Mouse (Mus musculus) ES-E14 (cell line): ENCODE data around the gene Raver1. TPM values are rescaled to one million over a fixed set of nuclear protein-coding genes. Genes with fewer than 3 reads are reported as not detected.
A peak's percentile ranks its signal among the peaks of the same experiment; 100 is the strongest.

Experiments
- DNase-seq: peaks from one replicate; pipeline ENCODE4 v3.0.0-alpha.2; 2013; ENCODE audit warnings: low read depth, low spot score
- H3K27ac ChIP-seq: 2 replicates; pipeline ENCODE4 v1.5.1; 2012; ENCODE audit warnings: low read depth, mild to moderate bottlenecking, low read length, moderate library complexity, mixed read lengths; ENCODE audit not compliant: poor library complexity, insufficient read depth, severe bottlenecking
- H3K36me3 ChIP-seq: 2 replicates; pipeline ENCODE4 v1.6.1; 2012; ENCODE audit warnings: mild to moderate bottlenecking, low read length, moderate library complexity, mixed read lengths; ENCODE audit not compliant: control insufficient read depth, poor library complexity, insufficient read depth, severe bottlenecking
- H3K4me1 ChIP-seq, 2 experiments: fragments of 150-350 bp in 1 of 2; sonication (generic) in 1 of 2; 2 replicates each; pipeline ENCODE4 v1.6.1; 2012; ENCODE audit warnings: low read length in 2 of 2, mild to moderate bottlenecking in 1 of 2, mixed read lengths in 1 of 2; ENCODE audit not compliant: control insufficient read depth in 2 of 2, insufficient read depth in 2 of 2, poor library complexity in 1 of 2
- H3K4me3 ChIP-seq, 2 experiments: fragments of 150-350 bp in 1 of 2; sonication (generic) in 1 of 2; 2 replicates each; pipeline ENCODE4 v1.5.1; 2012; ENCODE audit warnings: low read length in 2 of 2, low read depth in 1 of 2, mild to moderate bottlenecking in 1 of 2, mixed read lengths in 1 of 2; ENCODE audit not compliant: insufficient read depth in 1 of 2, poor library complexity in 1 of 2, severe bottlenecking in 1 of 2
- H3K9ac ChIP-seq: 2 replicates; pipeline ENCODE4 v1.6.1; 2012; ENCODE audit warnings: low read depth, mild to moderate bottlenecking, low read length, mixed read lengths; ENCODE audit not compliant: poor library complexity, insufficient read depth, severe bottlenecking
- H3K9me3 ChIP-seq: fragments of 150-350 bp; sonication (generic); 2 replicates; pipeline ENCODE4 v1.6.1; 2012; ENCODE audit warnings: low read depth, mild to moderate bottlenecking, low read length; ENCODE audit not compliant: control insufficient read depth, insufficient read depth
- CHD2 ChIP-seq: IDR thresholded peaks from 2 replicates; pipeline ENCODE4 v1.6.1; 2014; ENCODE audit warnings: mild to moderate bottlenecking, low read depth, low read length, inconsistent platforms
- HCFC1 ChIP-seq: IDR thresholded peaks from 2 replicates; pipeline ENCODE4 v1.6.1; 2012; ENCODE audit warnings: low read length, inconsistent platforms, borderline replicate concordance; ENCODE audit not compliant: insufficient read depth
- MAFK ChIP-seq: IDR thresholded peaks from 2 replicates; pipeline ENCODE4 v1.6.1; 2014; ENCODE audit warnings: mild to moderate bottlenecking, low read depth, low read length, inconsistent platforms; ENCODE audit not compliant: insufficient read depth
- ZC3H11A ChIP-seq: IDR thresholded peaks from 2 replicates; pipeline ENCODE4 v1.6.1; 2012; ENCODE audit warnings: low read depth, mild to moderate bottlenecking, inconsistent platforms, low read length, borderline replicate concordance
- ZNF384 ChIP-seq: IDR thresholded peaks from 2 replicates; pipeline ENCODE4 v1.6.1; 2012; ENCODE audit warnings: low read depth, low read length, inconsistent platforms
- in situ Hi-C, 2 experiments: fragments of 600-800 bp; cut with MboI; formaldehyde crosslinking; loops; one replicate each; pipeline ENCODE4 v1.15.1; 2025; ENCODE audit warnings: low sequenced_read_pairs in 2 of 2, inconsistent platforms in 1 of 2; ENCODE audit not compliant: unreplicated experiment in 2 of 2
- total RNA-seq: library from RNA; depleted of rRNA; stranded (reverse); fragments of 300-350 nt; gene quantifications from 2 replicates; pipeline ENCODE4 v1.2.3, GENCODE M21; 2012

Raver1 gene
- total RNA-seq, 1 experiment = 26.3 TPM

DNA sequence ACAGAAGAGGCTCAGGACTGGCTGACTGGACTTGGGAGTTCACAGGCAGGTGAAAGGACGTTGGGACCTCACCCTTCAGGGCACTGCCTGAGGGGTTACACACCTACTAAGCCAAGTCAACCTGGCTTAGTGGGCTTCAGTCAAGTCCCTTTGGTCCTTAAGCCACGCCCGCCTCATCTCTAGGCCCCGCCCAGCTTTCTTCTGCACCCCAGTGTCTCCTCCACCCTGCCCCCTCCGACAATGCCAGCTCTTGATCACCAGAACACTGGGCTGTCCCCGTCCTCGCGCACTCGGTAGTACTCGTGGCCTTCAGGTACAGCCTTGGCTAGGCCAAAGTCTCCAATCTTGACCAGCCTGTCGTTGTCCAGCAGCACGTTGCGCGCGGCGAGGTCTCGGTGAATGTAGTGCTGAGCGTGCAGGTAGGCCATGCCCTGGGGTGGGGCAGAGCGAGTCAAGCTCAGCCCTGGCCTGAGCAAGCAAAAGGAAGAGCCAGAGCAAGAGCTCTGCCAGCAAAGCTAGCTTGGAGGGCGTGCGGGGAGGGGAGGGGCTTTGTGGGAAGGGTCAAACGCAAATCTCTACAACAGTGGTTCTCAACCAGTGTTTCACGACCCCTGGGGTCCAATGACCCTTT is 15.9 kb upstream of the Raver1 start:
- no peaks in the 10 kb centered on the region for H3K9me3 ChIP-seq
- in situ Hi-C loops = no loop called here
- TF ChIP-seq HCFC1 (no peak), ZNF384 (no peak), CHD2 (no peak), MAFK (no peak), ZC3H11A (no peak)

DNA sequence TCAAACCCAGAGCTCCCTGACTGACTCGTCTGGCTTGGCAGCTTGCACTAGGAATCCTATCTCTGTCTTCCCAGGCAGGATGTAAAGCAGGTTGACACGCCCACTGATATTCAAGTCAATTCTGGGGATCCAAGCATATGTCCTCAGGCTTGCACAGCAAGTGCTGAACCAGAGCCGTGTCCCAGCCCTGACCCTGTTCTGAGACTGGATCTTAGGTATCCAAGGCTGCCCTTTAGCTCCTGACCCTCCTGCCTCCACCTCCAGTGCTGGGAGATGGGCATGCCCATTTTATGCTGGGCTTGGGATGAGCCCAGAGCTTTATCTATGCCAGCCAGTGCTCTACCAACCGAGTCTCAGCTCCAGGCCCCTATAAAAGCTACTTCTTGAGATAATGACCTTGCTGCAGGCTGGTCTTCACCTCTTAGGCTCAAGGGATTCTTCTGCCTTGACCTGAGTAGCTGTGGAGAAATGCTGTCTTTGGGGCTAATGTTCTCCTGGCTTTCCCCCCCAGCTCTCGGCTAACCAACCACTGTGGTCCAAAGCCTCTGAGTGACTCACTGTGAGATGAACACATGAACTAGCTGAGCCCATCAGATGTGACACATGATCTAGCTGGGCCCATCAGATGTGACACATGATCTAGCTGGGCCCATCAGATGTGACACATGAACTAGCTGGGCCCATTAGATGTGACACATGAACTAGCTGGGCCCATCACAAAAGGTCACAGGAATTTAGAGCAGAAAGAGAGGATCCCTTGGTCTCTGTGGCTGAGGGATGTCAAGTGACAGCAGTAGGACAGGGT is 14.2 kb upstream of the Raver1 start:
- TF ChIP-seq ZNF384 (no peak), HCFC1 (no peak), CHD2 (no peak), MAFK (no peak), ZC3H11A (no peak)
- H3K4me3 ChIP-seq = no peak overlapping the region
- peaks cover 3 to 14% of the 10 kb centered on the region in 2 experiments; a peak in 3 of 4 replicates for H3K4me1 ChIP-seq
- no peak overlapping the region; the same call in 1 of the 2 replicates for H3K27ac ChIP-seq
- H3K9me3 ChIP-seq = no peaks in the 10 kb centered on the region
- in situ Hi-C loops = no loop called here
- no peak overlapping the region for H3K9ac ChIP-seq
- no peaks in the 10 kb centered on the region; the same call in 1 of the 2 replicates for H3K36me3 ChIP-seq
- no peak for DNase-seq

More for the DNA sequence above, 15.9 kb upstream of the Raver1 start:
- no peak for DNase-seq
- peaks cover 3 to 19% of the 10 kb centered on the region in 2 experiments; a peak in 3 of 4 replicates for H3K4me1 ChIP-seq
- peak overlapping the region in 1 of 2 experiments; percentile 52; a peak in 1 of 4 replicates for H3K4me3 ChIP-seq
- H3K27ac ChIP-seq = no peak overlapping the region
- H3K9ac ChIP-seq = no peak overlapping the region
- H3K36me3 ChIP-seq = no peaks in the 10 kb centered on the region; the same call in 1 of the 2 replicates

DNA sequence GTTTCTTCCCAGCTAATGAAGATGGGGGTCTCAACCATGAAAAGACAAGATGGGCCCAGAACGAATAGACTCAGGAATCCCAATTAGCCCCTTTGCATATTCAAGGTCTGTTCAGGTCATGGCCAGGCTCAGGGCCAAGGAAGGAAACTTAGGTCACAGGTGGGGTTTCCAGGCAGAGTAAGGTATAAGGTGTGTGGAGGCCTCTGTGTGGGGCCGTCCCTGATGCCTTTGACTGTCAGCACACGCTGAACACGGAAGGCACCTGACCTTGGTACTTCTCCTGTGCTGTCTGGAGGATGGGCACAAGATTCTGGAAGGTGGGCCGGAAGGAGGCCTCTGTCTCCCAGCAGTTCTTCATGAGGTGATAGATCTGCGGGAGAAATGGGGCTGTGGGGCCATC is 13.0 kb upstream of the Raver1 start:
- Histone ChIP-seq H3K9me3 (no peaks in the 10 kb centered on the region), H3K4me1 (peaks cover 3 to 20% of the 10 kb centered on the region in 2 experiments; a peak in 3 of 4 replicates), H3K27ac (no peak overlapping the region), H3K36me3 (no peaks in the 10 kb centered on the region; the same call in 1 of the 2 replicates), H3K4me3 (no peak overlapping the region), H3K9ac (no peak overlapping the region)
- in situ Hi-C loops = no loop called here
- DNase-seq = no peak
- no peak for TF ChIP-seq HCFC1
- no peak for TF ChIP-seq ZC3H11A
- TF ChIP-seq CHD2 = no peak
- TF ChIP-seq ZNF384 = no peak
- no peak for TF ChIP-seq MAFK

DNA sequence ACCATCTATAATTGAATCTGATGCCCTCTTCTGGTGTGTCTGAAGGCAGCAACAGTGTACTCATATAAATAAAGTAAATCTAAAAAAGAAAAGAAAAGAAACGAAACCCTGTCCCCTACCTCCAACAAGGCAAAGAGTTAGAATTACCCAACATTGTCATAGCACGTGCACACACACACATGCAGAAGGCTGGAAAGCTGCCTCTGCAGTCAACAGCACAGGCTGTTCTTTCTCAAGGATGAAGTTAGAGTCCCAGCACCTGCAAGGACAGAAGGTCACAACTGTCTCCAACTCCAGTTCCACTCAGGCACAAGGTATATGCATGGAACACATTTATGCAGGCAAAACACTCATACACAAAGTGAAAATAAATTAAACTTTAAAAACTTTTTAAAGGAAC is 10.3 kb upstream of the Raver1 start:
- no peak for TF ChIP-seq MAFK
- TF ChIP-seq CHD2 = no peak
- TF ChIP-seq HCFC1 = no peak
- TF ChIP-seq ZC3H11A = no peak
- TF ChIP-seq ZNF384 = no peak
- H3K9ac ChIP-seq = no peak overlapping the region
- no peaks in the 10 kb centered on the region for H3K36me3 ChIP-seq
- H3K4me3 ChIP-seq = no peak overlapping the region
- peaks cover 0 to 13% of the 10 kb centered on the region in 2 experiments; a peak in 1 of 4 replicates for H3K4me1 ChIP-seq
- in situ Hi-C loops = no loop called here
- H3K9me3 ChIP-seq = no peaks in the 10 kb centered on the region
- DNase-seq = no peak
- no peak overlapping the region for H3K27ac ChIP-seq
